Mouse (Mus musculus): Measurements from ENCODE around the gene Rps18.

- TF ChIP-seq CTCF (IDR thresholded peaks at IDR 0.05; ENCODE audit: low read depth) (no peak), EP300 (IDR thresholded peaks at IDR 0.05; ENCODE audit: low read depth) (no peak)
These were observed 27.4 kb downstream of the Rps18 start for GRCm38 (mm10) chr17:33928251-33928947.
